Mouse (Mus musculus) kidney, postnatal 0 days (tissue): Measurements from ENCODE around the gene Aatf. TPM values are rescaled to one million over a fixed set of nuclear protein-coding genes. Genes with fewer than 3 reads are reported as not detected.

Experiments used
- ATAC-seq: fragments of 200-750 bp; cut with Nextera tagmentation; replicated peaks from 2 replicates; pipeline ENCODE4 v1.8.0; 2017; ENCODE audit warnings: low read depth, moderate number of reproducible peaks, moderate TSS enrichment, moderate library complexity; ENCODE audit not compliant: low FRiP score
- DNase-seq: peaks from one replicate; pipeline ENCODE4 v3.0.0-alpha.2; 2016; ENCODE audit warnings: low spot score
- H3K27ac ChIP-seq: fragments of 300-500 bp; sonication (generic); 2 replicates; pipeline ENCODE4 v1.5.1; 2014; ENCODE audit warnings: mild to moderate bottlenecking
- H3K27me3 ChIP-seq: fragments of 300-500 bp; sonication (generic); 2 replicates; pipeline ENCODE4 v1.6.1; 2014; ENCODE audit warnings: low read length, mixed read lengths; ENCODE audit not compliant: insufficient read depth
- H3K36me3 ChIP-seq: fragments of 300-500 bp; sonication (generic); 2 replicates; pipeline ENCODE4 v1.6.1; 2014; ENCODE audit warnings: low read length, mixed read lengths; ENCODE audit not compliant: insufficient read depth
- H3K4me1 ChIP-seq: fragments of 300-500 bp; sonication (generic); replicated peaks from 2 replicates; pipeline ENCODE4 v1.6.1; 2014; ENCODE audit warnings: antibody characterized with exemption, low read length, mixed read lengths; ENCODE audit not compliant: insufficient read depth
- H3K4me2 ChIP-seq: fragments of 300-500 bp; sonication (generic); 2 replicates; pipeline ENCODE4 v1.6.1; 2014; ENCODE audit warnings: mild to moderate bottlenecking, low read length, moderate library complexity, mixed read lengths
- H3K4me3 ChIP-seq: fragments of 300-500 bp; sonication (generic); replicated peaks from 2 replicates; pipeline ENCODE4 v1.5.1; 2014; ENCODE audit warnings: low read depth, low read length
- H3K9ac ChIP-seq: fragments of 300-500 bp; sonication (generic); 2 replicates; pipeline ENCODE4 v1.6.1; 2014; ENCODE audit warnings: low read depth, low read length
- H3K9me3 ChIP-seq: fragments of 300-500 bp; sonication (generic); replicated peaks from 2 replicates; pipeline ENCODE4 v1.6.1; 2016; ENCODE audit warnings: low read length, inconsistent platforms, mixed read lengths
- CTCF ChIP-seq: IDR thresholded peaks from 2 replicates; pipeline ENCODE4 v1.5.1; 2016; ENCODE audit warnings: antibody characterized with exemption, low read depth, mild to moderate bottlenecking, moderate library complexity
- WGBS: fragments of 180-500 bp; shearing (Covaris S2); extraction: QIAGEN DNeasy Blood & Tissue Kit; methylation state at CpG from one replicate; pipeline ENCODE4 v1.1.7; 2014; 5-methylcytosine and 5-hydroxymethylcytosine counted together
- polyA plus RNA-seq: library from polyadenylated mRNA; unstranded; fragments of >200 nt; fragmentation: Nextera tagmentation; extraction: Ambion mirVana; gene quantifications from 2 replicates; pipeline ENCODE4 v1.2.1, GENCODE M21; 2015

Aatf gene
- polyA plus RNA-seq = 40.7 and 45.0 TPM in 2 replicates

DNA sequence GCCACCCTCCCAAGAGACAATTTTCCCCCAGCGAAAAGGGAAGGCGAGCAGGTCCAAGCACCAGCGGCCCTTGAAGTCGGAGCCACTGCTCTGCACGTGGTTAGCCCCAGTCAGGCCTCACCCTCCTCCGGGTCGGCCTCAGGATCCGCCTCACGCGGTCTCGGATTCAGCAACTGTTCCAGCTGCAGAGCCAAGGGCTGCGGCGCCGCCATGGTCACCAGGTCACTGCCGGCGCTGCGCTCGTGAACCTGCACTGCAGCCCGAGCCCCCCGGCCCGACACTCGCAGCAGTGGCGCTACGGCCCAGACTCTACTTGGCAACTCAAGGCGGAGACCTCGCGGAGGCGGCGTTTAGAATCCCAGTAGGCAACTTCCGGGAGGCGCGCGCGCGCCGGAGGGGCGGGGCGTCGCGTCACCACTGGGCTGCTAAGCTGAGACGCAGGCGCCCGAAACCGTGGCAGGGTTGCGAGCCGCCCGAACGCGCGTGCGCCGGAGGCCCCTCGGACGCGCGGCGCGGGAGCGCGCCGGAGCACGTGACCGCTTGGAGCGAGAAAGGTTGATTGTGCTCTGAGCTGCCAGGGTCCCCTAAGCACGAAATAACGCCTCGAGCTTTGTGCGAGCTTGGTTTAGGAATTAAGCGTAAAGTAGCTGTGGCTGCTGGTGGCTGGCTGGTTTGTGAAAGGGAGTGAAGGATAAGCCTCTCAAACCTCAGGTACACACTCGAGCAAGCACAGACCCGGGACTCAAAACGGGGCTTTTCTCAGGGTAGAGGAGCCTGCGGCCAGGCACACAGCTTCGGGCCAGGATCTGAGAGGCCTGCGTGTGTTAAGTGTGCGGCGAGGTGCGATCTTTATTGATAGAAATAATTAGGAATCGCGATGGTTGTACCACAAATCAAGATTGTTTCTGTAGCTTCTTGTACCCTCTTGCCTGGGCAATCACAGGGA, at the start of gene Aatf:
Gene Aatf (minus strand): TSS at position 352 of the 946 bp plus-strand sequence.
- peak; percentile 97 for DNase-seq
- WGBS = under 1% methylated on average over 80 of the region's 80 CpGs
- peak; percentile 99 for ATAC-seq
- H3K9ac ChIP-seq = peak within 1 kb of the TSS; percentile 77
- H3K9me3 ChIP-seq = no peaks in the 10 kb centered on the region
- H3K4me2 ChIP-seq = peak within 1 kb of the TSS; percentile 92
- no peaks in the 10 kb centered on the region for H3K4me1 ChIP-seq
- H3K4me3 ChIP-seq = peak within 1 kb of the TSS; percentile 70
- peaks cover 6% of the 10 kb centered on the region for H3K36me3 ChIP-seq
- H3K27me3 ChIP-seq = no peaks in the 10 kb centered on the region
- TF ChIP-seq CTCF = peak; percentile 4; the same call in 1 of the 2 replicates
- peak within 1 kb of the TSS; percentile 86 for H3K27ac ChIP-seq

DNA sequence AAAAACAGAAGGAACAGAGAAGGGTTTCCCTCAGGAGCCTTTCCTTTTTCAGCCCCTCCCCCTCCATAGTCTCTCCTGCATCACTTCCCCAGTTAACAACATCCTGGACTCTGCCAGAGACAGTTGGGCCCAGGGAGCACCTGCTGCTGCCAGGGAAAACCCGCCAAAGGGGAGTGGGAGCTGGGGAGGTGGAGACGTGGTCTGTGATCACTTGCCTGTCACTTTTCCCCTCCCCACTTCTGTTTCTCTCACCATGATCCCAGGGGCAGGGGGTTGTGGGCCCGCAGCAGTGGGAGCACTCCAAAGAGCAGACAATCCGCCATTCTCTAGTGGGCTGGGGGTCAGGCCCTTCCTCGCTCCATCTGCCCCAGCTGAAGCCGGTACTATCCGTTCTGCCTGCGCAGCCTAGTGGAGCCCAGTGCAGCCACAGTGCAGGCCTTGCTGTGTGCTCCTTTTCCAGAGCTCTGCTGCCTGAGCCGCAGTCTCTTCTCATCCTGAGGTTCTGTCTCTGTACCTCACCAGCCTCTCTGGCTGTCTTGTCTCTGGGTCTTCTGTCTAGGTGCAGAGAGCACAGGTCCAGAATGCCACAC, 49.5 kb upstream of the Aatf start:
- no peaks in the 10 kb centered on the region for H3K4me1 ChIP-seq
- TF ChIP-seq CTCF = no peak
- whole genome bisulfite sequencing = 15% methylated on average over 9 of the region's 9 CpGs
- H3K9ac ChIP-seq = no peak overlapping the region
- no peaks in the 10 kb centered on the region for H3K9me3 ChIP-seq
- H3K4me3 ChIP-seq = no peak overlapping the region
- H3K36me3 ChIP-seq = no peaks in the 10 kb centered on the region
- H3K27me3 ChIP-seq = no peaks in the 10 kb centered on the region
- no peak for ATAC-seq
- no peak for DNase-seq
- no peak overlapping the region for H3K27ac ChIP-seq
- no peak overlapping the region for H3K4me2 ChIP-seq

DNA sequence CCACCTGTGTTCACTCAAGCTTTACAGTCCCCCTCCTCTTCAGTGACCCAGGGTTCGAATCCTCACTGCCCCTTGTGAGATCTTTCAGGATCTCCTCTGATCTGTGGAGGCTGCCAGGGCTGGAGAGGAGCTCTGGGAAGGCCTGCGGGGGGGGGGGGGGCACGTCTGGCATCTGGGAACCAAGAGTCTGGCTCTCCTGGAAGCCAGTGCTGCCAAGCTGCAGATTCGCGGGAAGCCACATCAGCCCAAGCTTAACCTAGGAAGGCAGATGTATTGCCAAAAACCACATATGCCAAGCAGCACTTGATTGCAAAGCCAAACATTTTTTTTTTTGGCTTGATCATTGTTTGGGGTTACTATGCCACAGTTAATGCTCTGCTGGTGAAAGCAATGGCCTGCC, 48.2 kb upstream of the Aatf start:
- H3K9me3 ChIP-seq = no peaks in the 10 kb centered on the region
- no peaks in the 10 kb centered on the region for H3K36me3 ChIP-seq
- ATAC-seq (no peak), DNase-seq (no peak)
- 70% methylated on average over 4 of the region's 5 CpGs for WGBS
- no peak overlapping the region for H3K4me3 ChIP-seq
- H3K9ac ChIP-seq = no peak overlapping the region
- no peak overlapping the region for H3K4me2 ChIP-seq
- H3K27me3 ChIP-seq = no peaks in the 10 kb centered on the region
- no peaks in the 10 kb centered on the region for H3K4me1 ChIP-seq
- H3K27ac ChIP-seq = no peak overlapping the region
- TF ChIP-seq CTCF = no peak

DNA sequence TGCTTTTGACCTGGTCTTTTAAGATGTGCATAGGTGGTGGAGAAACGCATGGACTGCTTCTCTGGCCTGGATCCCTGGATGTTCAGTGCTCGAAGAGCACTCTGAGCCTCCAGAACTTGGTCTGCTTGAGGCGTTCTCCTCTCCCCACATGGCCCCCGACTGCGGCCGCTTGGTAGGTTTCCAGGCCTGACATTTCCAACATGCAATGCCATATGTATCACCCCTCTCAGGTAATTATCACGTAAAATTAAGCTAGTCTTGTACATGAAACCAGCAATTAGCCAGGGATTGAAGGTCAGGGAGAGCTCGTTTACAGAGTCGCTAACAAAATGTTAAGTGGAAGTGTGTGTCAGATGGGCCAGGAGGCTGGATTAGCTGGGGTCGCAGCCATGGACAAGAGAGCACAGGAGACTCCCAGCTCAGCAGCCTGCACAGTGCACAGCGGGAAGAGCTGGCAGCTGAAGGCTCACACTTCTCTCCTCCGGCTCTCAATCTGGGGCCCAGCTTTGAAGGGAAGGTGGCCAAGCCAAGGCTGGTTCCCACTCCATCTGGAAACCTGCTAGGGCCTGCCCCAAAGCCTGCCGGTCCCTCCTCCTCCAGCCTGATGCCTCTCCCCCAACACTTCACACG, 40.6 kb upstream of the Aatf start:
- no peak for TF ChIP-seq CTCF
- Histone ChIP-seq H3K4me3 (no peak overlapping the region), H3K4me1 (no peaks in the 10 kb centered on the region), H3K9me3 (no peaks in the 10 kb centered on the region), H3K4me2 (no peak overlapping the region), H3K36me3 (no peaks in the 10 kb centered on the region), H3K27ac (no peak overlapping the region), H3K27me3 (no peaks in the 10 kb centered on the region), H3K9ac (no peak overlapping the region)
- DNase-seq (no peak), ATAC-seq (no peak)
- WGBS = 79% methylated on average over 14 of the region's 14 CpGs

DNA sequence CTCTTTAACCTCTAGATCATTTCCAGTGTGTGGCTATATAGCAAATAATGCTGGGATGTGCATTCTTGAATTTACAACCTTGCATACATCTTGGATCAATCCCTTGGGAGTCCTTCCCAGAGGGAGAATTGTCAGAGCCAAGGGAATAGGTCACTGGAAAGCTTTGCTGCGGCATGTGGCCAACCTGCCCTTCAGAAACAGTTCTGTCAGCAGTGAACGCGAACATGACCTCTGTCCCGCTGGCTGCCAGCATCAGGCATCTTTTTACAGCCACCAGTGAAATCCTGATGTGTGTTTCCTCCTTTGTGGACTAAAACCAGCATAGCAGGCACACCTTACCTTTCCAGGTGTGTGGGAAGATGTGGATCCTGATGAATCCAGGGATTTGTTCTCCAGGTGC, 38.0 kb upstream of the Aatf start:
- Histone ChIP-seq H3K4me3 (no peak overlapping the region), H3K36me3 (no peaks in the 10 kb centered on the region), H3K9ac (no peak overlapping the region), H3K27ac (no peak overlapping the region), H3K4me2 (no peak overlapping the region), H3K9me3 (no peaks in the 10 kb centered on the region), H3K4me1 (no peaks in the 10 kb centered on the region), H3K27me3 (no peaks in the 10 kb centered on the region)
- no peak for DNase-seq
- ATAC-seq = no peak
- TF ChIP-seq CTCF = no peak
- WGBS = 59% methylated on average over 4 of the region's 4 CpGs

DNA sequence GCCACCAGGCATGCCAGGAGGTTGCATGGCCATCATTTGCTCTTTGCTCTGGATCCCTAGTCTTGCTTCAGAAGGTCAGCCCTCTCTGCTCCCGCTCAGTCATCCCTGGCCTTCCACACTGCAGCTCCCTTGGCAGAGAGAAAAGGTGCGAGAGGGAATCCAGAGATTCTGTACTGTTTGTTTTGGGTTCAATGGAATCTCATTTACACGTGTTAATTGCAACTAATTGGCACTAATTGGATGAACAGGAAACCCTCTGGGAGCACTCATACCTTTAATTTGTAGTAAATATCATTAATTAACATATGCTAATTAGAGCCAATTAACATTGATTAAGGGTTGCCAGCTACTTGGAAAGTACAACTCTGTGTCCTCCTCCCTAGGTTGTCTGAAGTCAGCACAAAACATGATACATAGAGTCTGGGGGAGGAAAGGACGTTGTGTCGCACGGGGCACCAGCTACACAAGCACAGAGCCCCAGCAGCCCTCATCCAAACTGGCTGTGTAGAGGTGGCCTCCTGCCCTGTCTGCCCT, 36.0 kb upstream of the Aatf start:
- no peak for DNase-seq
- no peaks in the 10 kb centered on the region for H3K36me3 ChIP-seq
- H3K9ac ChIP-seq = no peak overlapping the region
- no peaks in the 10 kb centered on the region for H3K4me1 ChIP-seq
- no peak overlapping the region for H3K4me3 ChIP-seq
- no peak for ATAC-seq
- H3K27me3 ChIP-seq = no peaks in the 10 kb centered on the region
- H3K27ac ChIP-seq = no peak overlapping the region
- no peaks in the 10 kb centered on the region for H3K9me3 ChIP-seq
- H3K4me2 ChIP-seq = no peak overlapping the region
- 48% methylated on average over 6 of the region's 6 CpGs for WGBS
- no peak for TF ChIP-seq CTCF
